Mouse (Mus musculus): Measurements from ENCODE around the gene Tial1.

GRCm38 (mm10) chr7:128440584-128440983 lies 20.9 kb downstream of the Tial1 start:
- TF ChIP-seq CTCF (IDR thresholded peaks at IDR 0.05; ENCODE audit: low read depth, low read length) = no peak
- TF ChIP-seq POLR2A (IDR thresholded peaks at IDR 0.05; ENCODE audit: borderline replicate concordance, low read depth, low read length) = no peak

Data from bone marrow macrophage, adult 2 months (primary cell).